Mouse (Mus musculus): ENCODE measurements at regions not wholly inside any gene's neighbourhood (a gene's known extent, or its start where the extent isn't known, plus 50 kb on each side); places are given as distances from the start of the nearest gene placed in this dataset.
A peak's percentile ranks its signal among the peaks of the same experiment; 100 is the strongest.

- H3K4me1 ChIP-seq: no peaks in the 10 kb centered on the region
- no peaks in the 10 kb centered on the region for H3K36me3 ChIP-seq (replicated peaks)
- no peak overlapping the region for H3K27ac ChIP-seq (replicated peaks)
- H3K4me3 ChIP-seq: no peak overlapping the region
- no peaks in the 10 kb centered on the region for H3K9me3 ChIP-seq
- WGBS: 66% methylated on average over 2 of the region's 2 CpGs
- H3K27me3 ChIP-seq (replicated peaks; ENCODE audit: low read depth, poor library complexity, severe bottlenecking): no peaks in the 10 kb centered on the region
- peak; percentile 8 for DNase-seq (ENCODE audit: low spot score)
These were observed 620.0 kb downstream of the Dnah5 start for GRCm38 (mm10) chr15:28823526-28823925.

- no peaks in the 10 kb centered on the region for H3K36me3 ChIP-seq (replicated peaks)
- H3K4me1 ChIP-seq: no peaks in the 10 kb centered on the region
- no peak for DNase-seq (ENCODE audit: low spot score)
- no peaks in the 10 kb centered on the region for H3K27me3 ChIP-seq (replicated peaks; ENCODE audit: low read depth, poor library complexity, severe bottlenecking)
- 88% methylated on average over 4 of the region's 4 CpGs for WGBS
- no peaks in the 10 kb centered on the region for H3K9me3 ChIP-seq
- no peak overlapping the region for H3K4me3 ChIP-seq
- no peak overlapping the region for H3K27ac ChIP-seq (replicated peaks)
These were observed 631.3 kb downstream of the Dnah5 start for GRCm38 (mm10) chr15:28834831-28835230.

- Histone ChIP-seq H3K9me3 (no peaks in the 10 kb centered on the region), H3K27ac (replicated peaks) (no peak overlapping the region), H3K4me1 (no peaks in the 10 kb centered on the region), H3K27me3 (replicated peaks; ENCODE audit: low read depth, poor library complexity, severe bottlenecking) (no peaks in the 10 kb centered on the region), H3K36me3 (replicated peaks) (no peaks in the 10 kb centered on the region), H3K4me3 (no peak overlapping the region)
- no peak for DNase-seq (ENCODE audit: low spot score)
- WGBS: 80% methylated on average over 1 of the region's 1 CpGs
These were observed 636.8 kb downstream of the Dnah5 start for GRCm38 (mm10) chr15:28840322-28840721.

GRCm38 (mm10) chr15:28856419-28856818 is 652.9 kb downstream of the Dnah5 start:
- H3K27ac ChIP-seq (replicated peaks): no peak overlapping the region
- DNase-seq (ENCODE audit: low spot score): no peak
- no peaks in the 10 kb centered on the region for H3K4me1 ChIP-seq
- no peaks in the 10 kb centered on the region for H3K27me3 ChIP-seq (replicated peaks; ENCODE audit: low read depth, poor library complexity, severe bottlenecking)
- no peaks in the 10 kb centered on the region for H3K36me3 ChIP-seq (replicated peaks)
- H3K9me3 ChIP-seq: no peaks in the 10 kb centered on the region
- 82% methylated on average over 2 of the region's 2 CpGs for WGBS
- H3K4me3 ChIP-seq: no peak overlapping the region

GRCm38 (mm10) chr15:28858176-28858575 is 654.6 kb downstream of the Dnah5 start:
- WGBS: 67% methylated on average over 2 of the region's 2 CpGs
- no peaks in the 10 kb centered on the region for H3K9me3 ChIP-seq
- no peak for DNase-seq (ENCODE audit: low spot score)

GRCm38 (mm10) chr15:28864101-28864500 is 660.5 kb downstream of the Dnah5 start:
- Histone ChIP-seq H3K4me1 (no peaks in the 10 kb centered on the region), H3K27me3 (replicated peaks; ENCODE audit: low read depth, poor library complexity, severe bottlenecking) (no peaks in the 10 kb centered on the region), H3K36me3 (replicated peaks) (no peaks in the 10 kb centered on the region), H3K4me3 (no peak overlapping the region), H3K27ac (replicated peaks) (no peak overlapping the region), H3K9me3 (no peaks in the 10 kb centered on the region)
- WGBS: 77% methylated on average over 1 of the region's 1 CpGs
- no peak for DNase-seq (ENCODE audit: low spot score)

More at GRCm38 (mm10) chr15:28858176-28858575, 654.6 kb downstream of the Dnah5 start:
- Histone ChIP-seq H3K27me3 (replicated peaks; ENCODE audit: low read depth, poor library complexity, severe bottlenecking) (no peaks in the 10 kb centered on the region), H3K36me3 (replicated peaks) (no peaks in the 10 kb centered on the region), H3K4me3 (no peak overlapping the region), H3K27ac (replicated peaks) (no peak overlapping the region), H3K4me1 (no peaks in the 10 kb centered on the region)

- no peaks in the 10 kb centered on the region for H3K36me3 ChIP-seq (replicated peaks)
- no peaks in the 10 kb centered on the region for H3K9me3 ChIP-seq
- no peak for DNase-seq (ENCODE audit: low spot score)
- H3K27ac ChIP-seq (replicated peaks): no peak overlapping the region
- no peaks in the 10 kb centered on the region for H3K27me3 ChIP-seq (replicated peaks; ENCODE audit: low read depth, poor library complexity, severe bottlenecking)
- H3K4me3 ChIP-seq: no peak overlapping the region
- WGBS: 85% methylated on average over 2 of the region's 2 CpGs
- no peaks in the 10 kb centered on the region for H3K4me1 ChIP-seq
These were observed 661.4 kb downstream of the Dnah5 start for GRCm38 (mm10) chr15:28864913-28865312.

GRCm38 (mm10) chr15:28873001-28873400 is 669.4 kb downstream of the Dnah5 start:
- Histone ChIP-seq H3K4me1 (no peaks in the 10 kb centered on the region), H3K9me3 (no peaks in the 10 kb centered on the region), H3K36me3 (replicated peaks) (no peaks in the 10 kb centered on the region), H3K27me3 (replicated peaks; ENCODE audit: low read depth, poor library complexity, severe bottlenecking) (no peaks in the 10 kb centered on the region), H3K27ac (replicated peaks) (no peak overlapping the region), H3K4me3 (no peak overlapping the region)
- no peak for DNase-seq (ENCODE audit: low spot score)
- WGBS: 87% methylated on average over 2 of the region's 2 CpGs

GRCm38 (mm10) chr15:28896248-28896808 is 692.8 kb downstream of the Dnah5 start:
- 78% methylated on average over 3 of the region's 3 CpGs for WGBS

GRCm38 (mm10) chr15:28922437-28922836 is 718.9 kb downstream of the Dnah5 start:
- H3K36me3 ChIP-seq (replicated peaks): no peaks in the 10 kb centered on the region
- H3K4me3 ChIP-seq: no peak overlapping the region
- H3K27me3 ChIP-seq (replicated peaks; ENCODE audit: low read depth, poor library complexity, severe bottlenecking): no peaks in the 10 kb centered on the region
- no peak overlapping the region for H3K27ac ChIP-seq (replicated peaks)
- H3K9me3 ChIP-seq: no peaks in the 10 kb centered on the region
- no peak for DNase-seq (ENCODE audit: low spot score)
- 87% methylated on average over 4 of the region's 4 CpGs for WGBS
- H3K4me1 ChIP-seq: no peaks in the 10 kb centered on the region

More at GRCm38 (mm10) chr15:28896248-28896808, 692.8 kb downstream of the Dnah5 start:
- H3K36me3 ChIP-seq (replicated peaks): no peaks in the 10 kb centered on the region
- H3K9me3 ChIP-seq: no peaks in the 10 kb centered on the region
- H3K27me3 ChIP-seq (replicated peaks; ENCODE audit: low read depth, poor library complexity, severe bottlenecking): no peaks in the 10 kb centered on the region
- no peak for DNase-seq (ENCODE audit: low spot score)
- no peak overlapping the region for H3K27ac ChIP-seq (replicated peaks)
- no peak overlapping the region for H3K4me3 ChIP-seq
- no peaks in the 10 kb centered on the region for H3K4me1 ChIP-seq

- Histone ChIP-seq H3K27ac (replicated peaks) (no peak overlapping the region), H3K4me3 (no peak overlapping the region), H3K4me1 (no peaks in the 10 kb centered on the region), H3K9me3 (no peaks in the 10 kb centered on the region), H3K27me3 (replicated peaks; ENCODE audit: low read depth, poor library complexity, severe bottlenecking) (no peaks in the 10 kb centered on the region), H3K36me3 (replicated peaks) (no peaks in the 10 kb centered on the region)
- DNase-seq (ENCODE audit: low spot score): no peak
- WGBS: 82% methylated on average over 1 of the region's 1 CpGs
These were observed 744.7 kb downstream of the Dnah5 start for GRCm38 (mm10) chr15:28948245-28948644.
